Mouse (Mus musculus) cerebellum, postnatal 25 days (tissue): Measurements from ENCODE around the gene Rock2.

ENCODE experiments used
- DNase-seq, 2 experiments: peaks; one replicate each; pipeline ENCODE4 v3.0.0; 2021; ENCODE audit warnings: mixed read lengths in 2 of 2

Rock2 gene

DNA sequence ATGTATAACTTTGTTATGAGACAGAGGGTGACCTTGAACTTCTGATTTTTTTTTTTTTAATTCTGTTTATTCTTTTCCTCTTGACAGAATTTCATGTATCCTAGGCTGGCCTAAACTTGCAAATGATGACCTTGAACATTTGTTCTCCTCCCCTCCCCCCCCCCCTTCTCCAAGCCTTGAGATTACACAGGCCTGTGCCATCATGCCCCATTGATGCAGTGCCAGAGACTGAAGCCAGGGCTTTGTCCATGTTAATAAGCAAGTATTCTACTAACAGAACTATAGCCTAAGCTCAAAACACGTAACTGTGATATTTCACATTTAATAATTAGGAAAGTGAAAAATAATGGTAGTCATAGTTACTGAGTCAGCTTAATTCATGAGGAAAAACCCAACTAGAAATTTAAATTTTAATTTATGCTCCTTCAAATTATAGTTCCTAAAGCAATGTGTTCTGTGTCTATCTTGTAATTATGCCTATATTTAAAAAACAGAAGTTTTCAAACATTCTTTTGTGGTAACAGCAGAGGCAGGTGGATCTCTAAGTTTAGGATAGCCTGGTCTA is 12.7 kb downstream of the Rock2 start:
- peak in 1 of 2 experiments; percentile 41 for DNase-seq

DNA sequence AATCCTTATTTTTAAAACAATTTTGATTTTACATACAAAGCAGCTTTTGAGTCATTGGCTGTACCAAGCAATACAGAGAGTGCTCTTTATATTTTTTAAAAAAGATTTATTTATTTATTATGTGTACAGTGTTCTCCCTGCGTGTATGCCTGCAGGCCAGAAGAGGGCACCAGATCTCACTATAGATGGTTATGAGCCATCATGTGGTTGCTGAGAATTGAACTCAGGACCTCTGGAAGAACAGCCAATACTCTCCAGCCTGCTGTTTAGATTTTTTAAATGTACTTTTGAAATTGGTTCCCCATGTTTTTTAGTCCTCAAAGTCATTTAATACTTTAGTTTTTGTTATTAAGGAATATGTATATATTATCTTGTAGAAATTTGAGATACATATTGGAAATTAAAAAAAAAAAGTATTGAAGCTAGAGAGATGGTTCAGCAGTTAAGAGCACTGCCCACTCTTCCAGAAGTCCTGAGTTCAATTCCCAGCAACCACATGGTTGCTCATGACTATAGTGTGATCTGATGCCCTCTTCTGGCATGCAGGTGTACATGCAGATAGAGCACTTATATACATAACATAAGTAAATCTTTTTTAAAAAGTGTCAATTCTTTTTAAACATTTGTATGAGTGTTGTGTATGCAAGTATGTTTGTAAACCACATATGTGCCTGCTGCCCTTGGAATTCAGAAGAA is 13.4 kb downstream of the Rock2 start:
- no peak for DNase-seq

DNA sequence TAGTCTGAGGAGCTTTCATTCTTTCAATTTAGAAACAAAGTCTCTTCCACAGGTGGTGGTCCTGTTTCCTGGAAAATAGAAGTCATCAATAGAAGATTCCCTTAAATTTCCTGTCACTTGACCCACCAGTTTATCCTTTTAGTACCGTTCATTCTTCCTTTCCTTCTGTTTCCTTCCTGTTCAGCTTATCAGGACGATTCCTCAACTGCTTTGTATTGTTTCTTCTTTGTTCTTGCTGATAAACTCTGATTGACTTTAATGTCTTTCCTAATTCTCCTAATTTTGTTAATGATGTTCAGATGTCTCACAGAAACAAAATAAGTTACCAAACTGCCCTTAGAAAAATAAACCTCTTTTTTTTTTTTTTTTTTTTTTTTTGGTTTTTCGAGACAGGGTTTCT is 16.8 kb downstream of the Rock2 start:
- DNase-seq, result no peak

DNA sequence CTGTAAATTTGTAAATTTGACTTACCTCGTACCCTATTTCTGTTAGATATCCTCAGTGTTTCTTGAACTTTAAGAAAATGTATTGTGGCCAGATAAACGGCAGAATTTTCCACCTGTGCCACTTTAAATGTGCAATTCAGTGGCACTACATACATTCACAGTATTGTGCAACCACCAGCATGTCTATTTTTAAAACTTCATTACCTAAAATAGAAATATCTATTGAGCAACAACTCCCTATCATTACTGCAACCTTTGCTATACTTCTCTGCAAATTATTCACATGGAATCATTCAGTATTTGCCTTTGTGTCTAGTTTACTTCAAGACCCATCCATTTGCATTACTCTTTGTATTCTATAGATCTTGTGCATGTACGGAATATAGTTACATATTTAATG is 17.9 kb downstream of the Rock2 start:
- no peak for DNase-seq

DNA sequence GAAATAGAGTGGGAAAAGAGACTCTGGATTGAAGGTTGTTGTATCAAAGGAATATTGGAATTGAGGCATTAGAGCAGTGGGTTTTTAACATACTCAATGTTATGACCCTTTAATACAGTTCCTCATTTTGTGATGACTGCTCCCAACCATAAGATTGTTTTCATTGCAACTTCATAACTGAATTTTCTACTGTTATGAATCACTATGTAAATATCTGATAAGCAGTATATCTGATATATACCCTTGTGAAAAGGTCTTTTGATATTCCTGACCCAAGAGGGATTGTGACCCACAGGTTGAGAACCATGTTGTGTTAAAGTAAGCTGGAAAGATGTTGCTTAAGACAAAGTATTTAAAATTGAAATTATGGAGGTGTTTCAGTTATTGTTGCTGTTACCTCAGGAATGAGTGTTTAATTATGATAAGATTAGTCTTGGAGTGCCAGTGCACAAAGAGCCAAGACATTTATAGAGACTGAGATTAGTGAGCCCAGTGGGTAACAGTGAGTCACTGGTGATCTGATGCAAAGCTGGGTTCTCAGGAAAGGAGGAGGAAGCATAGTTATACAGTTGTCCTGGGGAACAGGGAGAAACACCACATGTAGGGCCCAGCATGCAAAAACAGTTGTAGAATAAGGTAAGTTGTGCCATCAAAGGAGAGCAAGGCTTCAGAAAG is 25.6 kb downstream of the Rock2 start:
- no peak for DNase-seq

DNA sequence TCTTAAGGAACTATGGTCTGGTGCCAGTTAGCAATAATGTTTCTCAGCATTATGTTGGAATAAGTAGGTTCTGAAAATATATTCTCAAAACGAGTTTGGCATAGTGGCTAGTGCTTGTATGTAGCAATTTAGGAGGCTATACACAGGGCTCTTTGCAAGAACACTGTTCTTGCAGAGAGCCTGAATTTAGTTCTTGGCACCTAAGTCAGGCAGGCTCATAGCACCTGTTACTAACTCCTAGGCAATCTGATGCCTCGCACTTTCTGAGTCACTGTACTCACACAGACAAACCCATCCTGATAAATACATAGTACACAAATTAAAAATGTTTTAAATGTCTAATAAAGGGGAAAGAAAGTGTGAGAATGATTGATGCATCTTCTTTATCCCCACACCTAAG is 33.2 kb downstream of the Rock2 start:
- peak in 1 of 2 experiments; percentile 21 for DNase-seq

DNA sequence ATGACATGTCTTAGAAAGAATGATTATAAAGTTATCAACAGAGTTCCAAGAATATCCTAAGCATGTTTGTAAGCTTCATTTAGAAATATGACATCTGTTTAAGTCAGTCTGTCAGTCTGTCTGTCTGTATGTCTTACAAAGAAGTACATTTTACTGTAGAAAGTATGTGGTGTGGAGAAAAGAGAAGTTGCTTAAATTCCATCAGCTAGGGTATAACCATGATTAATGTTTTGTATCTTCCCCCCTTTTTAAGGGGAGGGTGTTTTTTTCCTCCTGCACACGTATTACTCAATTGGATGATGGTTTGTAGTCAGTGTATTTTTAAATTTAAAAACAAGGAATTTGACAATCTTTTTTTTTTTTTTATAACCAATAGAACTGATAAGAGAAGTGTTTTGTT is 39.7 kb downstream of the Rock2 start:
- no peak for DNase-seq

DNA sequence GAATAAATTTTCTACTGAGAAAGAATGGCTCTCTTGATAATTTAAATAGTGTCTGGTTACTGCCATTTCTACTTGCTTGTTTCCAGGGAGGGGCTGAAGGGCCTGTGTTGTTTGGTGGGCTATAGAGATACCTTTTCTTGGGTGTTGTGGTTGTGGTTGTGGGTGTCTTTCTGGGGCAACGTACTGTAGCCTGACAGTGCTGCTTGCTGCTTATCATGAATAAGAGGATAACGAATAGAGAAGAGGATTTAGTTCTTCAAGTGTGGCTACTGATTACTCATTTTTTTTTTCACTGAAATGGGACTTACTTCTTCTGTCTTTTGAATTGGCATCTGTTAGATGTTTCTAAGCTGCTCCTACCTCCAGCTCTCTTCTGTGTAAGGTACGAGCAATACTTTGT is 47.3 kb downstream of the Rock2 start:
- DNase-seq, result no peak

DNA sequence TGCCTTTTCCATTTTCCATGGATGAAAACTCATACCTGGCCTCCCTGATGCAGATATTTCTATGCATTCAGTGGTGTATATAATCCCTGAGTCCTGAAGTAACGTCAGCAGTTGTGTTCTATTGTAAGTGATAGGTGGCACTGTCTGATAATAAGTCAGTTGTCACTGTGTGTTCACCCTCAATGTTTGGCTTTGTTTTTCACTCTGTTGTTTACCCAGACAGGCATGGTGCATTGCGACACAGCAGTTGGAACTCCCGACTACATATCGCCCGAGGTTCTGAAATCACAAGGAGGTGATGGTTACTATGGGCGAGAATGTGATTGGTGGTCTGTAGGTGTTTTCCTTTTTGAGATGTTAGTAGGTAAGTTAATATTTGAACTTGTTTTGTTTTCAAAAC is 53.5 kb downstream of the Rock2 start:
- no peak for DNase-seq

DNA sequence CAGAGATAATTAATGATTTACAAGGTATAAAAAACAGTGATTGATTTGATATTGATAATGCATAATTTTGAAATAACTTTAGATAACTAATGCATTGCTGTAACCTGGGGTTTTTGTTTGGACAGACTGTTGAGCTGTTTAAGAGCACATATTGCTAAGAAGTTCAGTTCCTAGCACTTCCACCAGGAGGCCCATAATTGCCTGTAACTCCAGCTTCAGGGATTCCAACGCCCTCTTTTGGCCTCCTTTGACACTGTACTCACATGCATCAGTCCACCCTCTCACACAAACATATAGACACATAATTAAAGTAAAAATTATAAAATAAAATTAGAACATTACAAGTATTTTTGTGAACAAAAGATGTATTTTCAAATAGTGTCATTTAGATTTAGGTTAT is 64.2 kb downstream of the Rock2 start:
- DNase-seq, result peak in 1 of 2 experiments; percentile 7

DNA sequence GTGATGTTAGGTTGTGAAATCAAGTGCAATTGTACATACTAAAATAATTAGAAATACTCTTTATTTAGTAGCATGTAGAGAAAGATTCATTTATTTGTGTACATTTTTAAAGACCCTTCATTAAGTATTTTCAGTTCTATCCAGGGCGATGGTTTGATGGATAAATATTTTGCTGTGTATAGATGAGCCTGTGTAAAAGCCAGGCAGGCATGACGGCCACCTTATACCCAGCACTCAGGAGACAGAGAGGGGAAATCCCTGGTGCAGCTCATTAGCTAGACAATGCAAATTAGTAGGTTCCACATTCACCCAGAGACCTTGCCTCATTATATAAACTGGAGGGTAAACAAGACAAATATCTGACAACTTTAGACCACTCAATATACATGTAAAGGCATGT is 68.7 kb downstream of the Rock2 start:
- DNase-seq, result no peak

DNA sequence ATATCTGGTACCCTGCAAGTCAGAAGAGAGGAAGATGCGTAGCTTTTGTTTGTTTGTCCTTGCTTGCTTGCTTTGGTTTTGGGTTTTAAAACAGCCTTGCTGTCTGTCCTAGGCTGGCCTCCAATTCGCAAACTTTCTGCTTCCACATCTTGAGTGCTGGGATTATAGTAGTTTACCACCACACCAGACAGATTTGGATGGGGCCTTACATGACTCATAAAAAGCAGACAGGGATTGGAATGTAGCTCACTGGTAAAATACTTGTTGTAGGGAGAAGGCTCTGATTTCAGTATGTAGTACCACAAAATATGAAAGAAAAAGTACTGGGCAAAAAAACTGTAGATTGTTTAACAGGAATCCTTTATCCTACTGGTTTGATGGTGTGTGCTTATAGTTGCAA is 72.1 kb downstream of the Rock2 start:
- no peak for DNase-seq

DNA sequence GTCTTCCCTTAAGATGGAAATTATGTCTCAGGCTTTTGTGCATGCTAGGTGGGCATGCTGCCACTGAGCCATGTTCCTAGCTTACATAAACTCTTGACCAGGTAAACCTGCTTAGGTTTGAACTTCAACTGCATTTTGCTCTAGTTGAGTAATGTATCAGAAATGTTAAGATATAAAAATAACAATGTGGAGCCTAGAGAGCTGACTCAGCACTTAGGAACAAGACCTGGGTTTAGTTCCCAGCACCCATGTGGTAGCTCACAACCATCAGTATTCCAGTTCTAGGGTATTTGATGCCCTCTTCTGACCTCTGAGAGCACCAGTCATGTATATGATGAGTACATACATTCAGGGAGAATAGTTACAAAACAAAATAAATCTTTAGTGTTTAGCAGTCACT is 82.4 kb downstream of the Rock2 start:
- no peak for DNase-seq

DNA sequence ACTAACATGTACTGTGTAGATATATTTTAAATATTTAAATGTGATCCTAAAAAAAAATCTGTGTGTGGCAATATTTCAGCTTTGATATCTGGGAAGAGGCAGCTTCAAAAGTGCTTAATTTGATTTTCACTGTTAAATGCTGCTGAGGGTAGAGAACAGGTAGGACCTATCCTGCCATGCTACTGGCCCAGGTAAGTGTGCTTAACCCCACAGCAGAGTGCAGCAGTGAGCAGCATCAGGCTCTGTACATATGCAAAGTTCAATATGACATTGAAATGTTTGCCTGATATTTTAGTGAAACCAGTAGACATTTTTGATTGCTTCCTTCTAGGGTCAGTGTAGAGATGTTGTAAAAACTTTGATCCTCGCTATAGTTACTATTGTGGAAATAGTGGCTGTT is 91.1 kb downstream of the Rock2 start:
- DNase-seq, result no peak

DNA sequence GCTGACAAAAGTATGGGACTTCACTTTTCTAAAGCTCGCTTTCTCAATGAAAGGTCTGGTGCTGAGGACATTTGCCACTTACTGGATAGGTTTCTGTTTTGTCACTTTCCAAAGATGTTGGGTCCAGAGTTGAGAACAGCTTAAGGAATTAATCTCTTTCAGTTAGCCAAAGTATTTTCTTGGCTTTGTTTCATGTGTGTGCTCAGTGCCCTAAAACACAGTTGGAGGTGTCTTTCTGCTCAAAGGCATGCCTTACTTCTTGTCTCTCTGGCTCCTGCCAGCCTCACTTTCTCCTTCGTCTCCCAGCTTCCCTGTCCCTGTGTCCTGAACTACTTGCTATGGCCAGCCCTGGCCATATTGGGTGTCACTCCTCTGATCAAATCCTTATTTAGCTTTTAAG is 96.7 kb downstream of the Rock2 start:
- no peak for DNase-seq

DNA sequence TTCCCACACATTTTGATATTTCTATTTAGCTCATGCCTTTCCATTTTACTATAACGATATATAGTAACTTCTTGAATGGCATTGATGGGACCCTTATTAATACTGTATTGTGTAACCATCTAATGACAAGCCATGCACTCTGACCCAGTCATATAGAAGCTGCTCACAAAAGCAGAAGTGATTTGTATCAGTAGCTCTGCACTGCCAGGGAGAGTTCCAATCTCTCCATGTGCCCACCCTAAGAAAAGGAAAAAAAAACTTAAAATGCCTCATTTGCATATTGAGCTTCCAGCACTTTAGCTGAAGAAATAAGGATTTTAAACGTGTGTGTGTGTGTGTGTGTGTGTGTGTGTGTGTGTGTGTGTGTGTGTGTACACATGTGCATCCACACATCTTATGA is 97.7 kb downstream of the Rock2 start:
- no peak for DNase-seq

DNA sequence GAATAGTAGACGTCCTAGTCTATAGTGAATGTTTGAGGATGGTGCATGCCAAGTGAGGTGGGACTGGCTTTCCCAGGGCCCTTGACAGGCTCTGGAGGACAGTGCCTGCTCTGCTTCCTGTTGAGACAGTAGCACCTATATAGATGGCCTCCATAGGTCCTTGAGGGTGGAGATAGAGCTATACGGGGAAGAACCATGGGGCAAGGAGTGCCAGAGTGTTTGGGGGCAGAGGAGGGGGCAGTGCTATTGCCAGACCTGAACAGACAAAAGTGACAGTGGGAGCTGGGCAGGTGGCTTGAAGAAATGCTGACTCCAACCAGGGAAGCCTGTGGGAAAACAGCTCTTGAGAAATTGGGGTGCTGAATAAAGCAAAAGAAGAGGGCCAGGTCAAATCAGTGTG is 99.6 kb downstream of the Rock2 start:
- no peak for DNase-seq

DNA sequence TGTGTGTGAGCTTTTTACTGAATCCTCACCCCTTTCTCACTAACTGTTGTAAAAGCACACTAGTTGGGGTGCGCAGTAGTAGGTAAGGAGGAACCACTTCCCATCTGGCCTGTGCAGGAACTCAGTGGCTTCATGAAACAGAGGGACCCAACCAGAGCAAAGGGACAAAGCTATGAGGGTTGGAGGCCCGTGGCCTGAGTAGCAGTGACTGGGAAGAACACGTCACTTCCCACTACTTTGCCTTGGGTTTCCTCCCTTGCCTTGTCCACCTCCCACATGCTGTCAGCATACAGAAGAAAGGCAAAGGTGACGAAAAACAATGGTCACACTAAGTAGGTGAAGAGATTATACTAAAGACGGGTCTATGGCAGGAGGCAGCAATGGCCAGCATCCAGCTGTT is 101.6 kb downstream of the Rock2 start:
- DNase-seq, result no peak

DNA sequence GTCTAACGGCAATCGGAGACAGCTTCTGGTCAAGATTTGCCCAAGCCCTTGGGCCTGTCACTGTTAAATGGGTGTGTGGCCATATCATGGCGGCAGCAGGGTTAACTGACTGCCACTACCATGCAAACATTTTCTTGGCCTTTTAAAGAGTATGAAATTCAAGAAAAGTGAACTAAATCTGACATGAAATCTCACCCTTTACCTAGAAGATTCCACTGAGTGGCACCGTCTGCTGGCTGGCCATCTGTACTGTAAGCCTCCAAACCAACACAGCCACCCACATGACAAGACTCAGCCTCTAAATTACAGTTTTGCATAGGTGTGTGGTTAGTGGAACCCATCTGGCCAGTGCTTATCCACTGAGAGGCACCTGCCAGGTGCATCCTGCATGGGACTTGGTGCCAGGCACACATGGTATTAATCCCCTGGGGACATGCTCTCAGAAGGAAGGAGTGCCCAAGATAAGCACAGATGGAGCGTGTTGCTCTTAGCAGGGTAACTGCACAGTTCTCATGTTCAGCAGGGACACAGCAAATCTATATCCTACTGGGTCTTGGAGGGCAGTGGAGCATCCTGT is 102.3 kb downstream of the Rock2 start:
- no peak for DNase-seq

DNA sequence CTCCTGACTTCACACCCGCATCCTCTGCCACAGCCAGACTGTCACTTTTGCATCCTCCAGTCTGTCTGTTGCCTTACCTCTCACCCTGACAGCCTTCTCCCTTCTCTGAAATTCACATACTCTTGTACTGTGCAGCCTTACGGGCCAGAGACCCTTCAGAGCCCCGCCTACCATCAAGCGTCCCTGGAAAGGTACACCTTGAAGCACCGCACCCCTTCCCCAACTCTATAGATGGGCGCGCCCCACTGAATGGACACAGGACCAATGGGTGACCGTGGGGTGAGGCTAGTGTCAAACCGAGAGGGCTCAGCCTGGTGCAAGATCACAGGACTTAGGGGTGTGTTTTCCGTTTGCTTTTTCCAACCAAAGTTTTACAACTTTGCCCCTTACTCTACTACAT is 104.5 kb downstream of the Rock2 start:
- DNase-seq, result no peak

DNA sequence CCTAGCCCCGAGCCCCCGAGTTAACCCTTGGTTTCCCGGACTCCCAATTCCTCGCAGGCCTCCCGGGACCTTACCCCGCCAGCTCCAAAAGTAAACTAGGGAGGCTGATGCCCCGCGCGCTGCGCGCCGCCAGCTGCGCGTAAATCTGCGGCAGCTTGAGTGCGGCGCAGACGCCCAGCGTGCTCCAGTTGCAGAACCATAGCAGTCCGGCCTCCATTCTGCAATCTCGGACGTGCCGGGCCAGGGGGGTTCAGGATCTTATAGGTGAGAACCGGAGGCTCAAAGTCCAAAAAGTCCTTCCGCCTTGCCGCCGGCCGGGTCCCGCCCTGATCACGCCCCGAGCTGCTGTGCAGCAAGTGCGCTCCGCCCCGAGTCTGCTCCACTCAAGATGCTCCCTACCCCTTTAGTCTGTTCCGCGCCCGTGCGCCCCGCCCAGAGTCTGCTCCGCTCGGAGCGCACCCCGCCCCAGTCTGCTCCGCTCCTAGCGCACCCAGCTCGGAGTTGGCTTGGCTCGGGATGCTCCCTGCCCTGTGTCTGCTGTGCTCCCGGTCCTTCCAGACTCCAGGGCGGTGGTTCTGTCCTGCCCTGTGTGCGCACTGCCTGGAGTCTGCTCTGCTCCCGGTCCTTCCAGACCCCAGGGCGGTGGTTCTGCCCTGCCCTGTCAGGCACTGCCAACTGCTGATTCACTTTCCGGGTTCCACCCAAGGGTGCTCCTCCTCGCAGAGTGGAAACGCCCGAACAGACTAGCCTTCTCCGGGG is 105.2 kb downstream of the Rock2 start, which contains the start of gene Pqlc3:
TSS of gene Pqlc3 (minus strand) at position 670 of the 759 bp plus-strand sequence.
- peak; percentile 48 to 71 for DNase-seq

DNA sequence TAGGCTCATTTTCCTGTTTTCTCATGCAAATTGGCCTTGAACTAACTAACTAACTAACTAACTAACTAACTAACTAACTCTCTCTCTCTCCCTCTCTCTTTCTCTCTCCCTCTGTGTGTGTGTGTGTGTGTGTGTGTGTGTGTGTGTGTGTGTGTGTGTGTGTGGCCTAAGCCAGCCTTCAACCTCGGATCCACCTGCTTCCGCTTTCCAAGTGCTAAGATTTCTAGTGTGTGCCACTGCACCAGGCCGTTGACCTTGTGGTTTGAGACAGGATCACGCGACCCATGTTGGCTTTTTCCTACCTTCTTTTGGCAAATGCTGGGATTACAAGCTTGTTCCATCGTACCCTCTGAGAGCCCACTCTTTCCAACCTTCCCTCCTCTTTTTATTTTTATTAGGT is 105.9 kb downstream of the Rock2 start:
- no peak for DNase-seq

DNA sequence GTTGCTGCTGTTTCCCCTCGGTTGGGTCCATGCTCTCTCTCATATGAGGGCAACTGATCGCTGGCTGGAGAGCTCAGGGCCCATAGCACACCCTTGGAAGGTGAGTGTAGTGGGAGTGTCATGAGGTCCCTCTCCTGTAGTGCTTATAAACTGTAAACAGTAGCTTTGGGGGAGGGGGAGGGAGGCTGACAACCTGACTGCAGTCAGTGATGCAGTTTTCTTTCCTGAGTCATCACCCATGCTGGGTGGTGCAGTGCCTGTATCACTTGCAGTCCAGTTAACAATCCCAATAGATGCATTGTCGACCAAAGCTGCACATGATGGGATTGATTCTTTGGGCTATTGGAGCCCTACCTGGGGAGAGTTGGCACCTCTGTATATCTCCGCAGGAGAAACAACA is 106.5 kb downstream of the Rock2 start:
- DNase-seq, result no peak
